Mouse (Mus musculus) common myeloid progenitor, adult 5-6 weeks (primary cell): Measurements from ENCODE around the gene Pappa2. TPM values are rescaled to one million over a fixed set of nuclear protein-coding genes. Genes with fewer than 3 reads are reported as not detected.

ENCODE experiments used
- ATAC-seq: replicated peaks from 2 replicates; pipeline ENCODE4 v1.8.0; 2016; ENCODE audit warnings: low read depth, mild to moderate bottlenecking, moderate TSS enrichment, inconsistent platforms; ENCODE audit not compliant: poor library complexity, severe bottlenecking
- total RNA-seq: library from RNA; stranded (forward); fragments of 200-1000, 187-1606 nt; gene quantifications from 2 replicates; pipeline ENCODE4 v1.2.3, GENCODE M21; 2017

Gene Pappa2
- not detected in 2 replicates for total RNA-seq

GRCm38 (mm10) chr1:158980390-158980789 lies at the start of gene Pappa2:
Gene Pappa2 (minus strand): TSS chr1:158980490.
- ATAC-seq, result no peak

- ATAC-seq, result no peak
These were observed 48.8 kb upstream of the Pappa2 start for GRCm38 (mm10) chr1:159029106-159029505.

GRCm38 (mm10) chr1:159014940-159015660 lies 34.8 kb upstream of the Pappa2 start:
- ATAC-seq, result no peak

GRCm38 (mm10) chr1:158987042-158987441 lies 6.8 kb upstream of the Pappa2 start:
- no peak for ATAC-seq

GRCm38 (mm10) chr1:158962340-158962739 lies 17.9 kb downstream of the Pappa2 start:
- ATAC-seq, result no peak

GRCm38 (mm10) chr1:158960984-158961383 lies 19.3 kb downstream of the Pappa2 start:
- ATAC-seq, result no peak

GRCm38 (mm10) chr1:158960549-158960948 lies 19.7 kb downstream of the Pappa2 start:
- no peak for ATAC-seq

- ATAC-seq, result no peak
These were observed 23.9 kb downstream of the Pappa2 start for GRCm38 (mm10) chr1:158956361-158956760.

GRCm38 (mm10) chr1:158954785-158955184 lies 25.5 kb downstream of the Pappa2 start:
- no peak for ATAC-seq

- ATAC-seq, result peak; percentile 84; the same call in 1 of the 2 replicates
These were observed 26.6 kb downstream of the Pappa2 start for GRCm38 (mm10) chr1:158953479-158954207.

- ATAC-seq, result no peak
These were observed 31.2 kb downstream of the Pappa2 start for GRCm38 (mm10) chr1:158949041-158949440.

- ATAC-seq, result no peak
These were observed 32.1 kb downstream of the Pappa2 start for GRCm38 (mm10) chr1:158947981-158948735.

- ATAC-seq, result no peak
These were observed 35.4 kb downstream of the Pappa2 start for GRCm38 (mm10) chr1:158944936-158945335.

GRCm38 (mm10) chr1:158942864-158943263 lies 37.4 kb downstream of the Pappa2 start:
- ATAC-seq, result no peak

GRCm38 (mm10) chr1:158940966-158941365 lies 39.3 kb downstream of the Pappa2 start:
- ATAC-seq, result no peak

GRCm38 (mm10) chr1:158934447-158934846 lies 45.8 kb downstream of the Pappa2 start:
- no peak for ATAC-seq

- ATAC-seq, result no peak
These were observed 49.0 kb downstream of the Pappa2 start for GRCm38 (mm10) chr1:158931202-158931827.

GRCm38 (mm10) chr1:158929369-158929768 lies 50.9 kb downstream of the Pappa2 start:
- no peak for ATAC-seq

- no peak for ATAC-seq
These were observed 59.8 kb downstream of the Pappa2 start for GRCm38 (mm10) chr1:158920451-158920850.

- no peak for ATAC-seq
These were observed 61.4 kb downstream of the Pappa2 start for GRCm38 (mm10) chr1:158918890-158919289.
